Mouse (Mus musculus): ENCODE results near the gene Itk.

- TF ChIP-seq CTCF (IDR thresholded peaks at IDR 0.05; ENCODE audit: borderline replicate concordance, extremely low read depth, insufficient read depth, insufficient read length) (no peak), POLR2A (IDR thresholded peaks at IDR 0.05; ENCODE audit: borderline replicate concordance, extremely low read depth, insufficient read depth, insufficient read length, poor library complexity, severe bottlenecking) (no peak)
These were observed 94.9 kb downstream of the Itk start for GRCm38 (mm10) chr11:46294390-46294789.
